Mouse (Mus musculus) intestine, embryonic 14.5 days (tissue): ENCODE data around the gene Pigs. TPM values are rescaled to one million over a fixed set of nuclear protein-coding genes. Genes with fewer than 3 reads are reported as not detected.

Source experiments
- ATAC-seq: fragments of 200-750 bp; cut with Nextera tagmentation; replicated peaks from 2 replicates; pipeline ENCODE4 v1.8.0; 2017; ENCODE audit warnings: low read depth, moderate number of reproducible peaks, moderate TSS enrichment, moderate library complexity; ENCODE audit not compliant: low FRiP score, low TSS enrichment
- DNase-seq: peaks from one replicate; pipeline ENCODE4 v3.0.0-alpha.2; 2018; ENCODE audit warnings: low spot score
- H3K27ac ChIP-seq: fragments of 300-500 bp; sonication (generic); 2 replicates; pipeline ENCODE4 v1.5.1; 2014; ENCODE audit warnings: low read depth, mild to moderate bottlenecking, control low read depth
- H3K27me3 ChIP-seq: fragments of 300-500 bp; sonication (generic); replicated peaks from 2 replicates; pipeline ENCODE4 v1.6.1; 2014; ENCODE audit warnings: low read length, control low read depth; ENCODE audit not compliant: control insufficient read depth, insufficient read depth
- H3K36me3 ChIP-seq: fragments of 300-500 bp; sonication (generic); 2 replicates; pipeline ENCODE4 v1.6.1; 2014; ENCODE audit warnings: low read length, control low read depth; ENCODE audit not compliant: control insufficient read depth, insufficient read depth
- H3K4me1 ChIP-seq: fragments of 300-500 bp; sonication (generic); replicated peaks from 2 replicates; pipeline ENCODE4 v1.6.1; 2014; ENCODE audit warnings: low read length, control low read depth, mixed read lengths; ENCODE audit not compliant: control insufficient read depth, insufficient read depth
- H3K4me2 ChIP-seq: fragments of 300-500 bp; sonication (generic); 2 replicates; pipeline ENCODE4 v1.6.1; 2014; ENCODE audit warnings: low read length
- H3K4me3 ChIP-seq: fragments of 300-500 bp; sonication (generic); 2 replicates; pipeline ENCODE4 v1.5.1; 2014; ENCODE audit warnings: low read depth, low read length, control low read depth, mixed read lengths
- H3K9ac ChIP-seq: fragments of 300-500 bp; sonication (generic); 2 replicates; pipeline ENCODE4 v1.6.1; 2014; ENCODE audit warnings: mild to moderate bottlenecking, low read length
- H3K9me3 ChIP-seq: fragments of 300-500 bp; sonication (generic); 2 replicates; pipeline ENCODE4 v1.6.1; 2016; ENCODE audit warnings: low read length, control low read depth; ENCODE audit not compliant: control insufficient read depth
- WGBS: fragments of 180-500 bp; shearing (Covaris S2); extraction: QIAGEN DNeasy Blood & Tissue Kit; methylation state at CpG from one replicate; pipeline ENCODE4 v1.1.7; 2014; 5-methylcytosine and 5-hydroxymethylcytosine counted together
- polyA plus RNA-seq: library from polyadenylated mRNA; unstranded; fragments of >200 nt; fragmentation: Nextera tagmentation; extraction: Ambion mirVana; gene quantifications from 2 replicates; pipeline ENCODE4 v1.2.1, GENCODE M21; 2014

Gene Pigs
- polyA plus RNA-seq, 1 experiment from 2014 or later: 79.1 TPM

DNA sequence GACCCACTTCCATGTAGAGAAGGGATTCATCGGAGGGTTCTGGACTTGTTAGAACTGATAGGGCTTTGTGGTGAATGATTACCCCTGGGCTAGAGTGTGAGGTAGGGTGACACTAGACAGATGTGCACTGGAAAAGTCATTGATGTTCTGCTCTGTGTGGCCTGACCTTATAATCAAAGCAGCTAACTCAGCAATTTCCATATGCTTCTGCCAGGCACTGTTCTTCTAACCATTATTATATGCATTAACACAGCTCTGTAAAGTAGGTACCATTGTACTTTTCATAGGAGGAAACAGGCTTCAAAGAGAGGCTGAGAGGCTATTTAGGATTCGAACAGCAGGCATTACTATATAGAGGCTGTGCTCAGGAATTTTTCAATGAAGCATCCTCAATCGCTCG is 1.0 kb upstream of the Pigs start:
- Histone ChIP-seq H3K9me3 (no peaks in the 10 kb centered on the region), H3K36me3 (no peaks in the 10 kb centered on the region), H3K27ac (no peak overlapping the region), H3K4me2 (no peak overlapping the region), H3K4me1 (peaks cover 7% of the 10 kb centered on the region), H3K27me3 (no peaks in the 10 kb centered on the region), H3K4me3 (no peak overlapping the region), H3K9ac (no peak overlapping the region)
- WGBS: 92% methylated on average over 4 of the region's 4 CpGs
- DNase-seq (no peak), ATAC-seq (no peak)

GRCm38 (mm10) chr11:78328512-78329056 is 369 bp downstream of the Pigs start:
- DNase-seq (no peak), ATAC-seq (peak; percentile 69)
- Histone ChIP-seq H3K4me3 (peak overlapping the region; percentile 79), H3K4me1 (peaks cover 7% of the 10 kb centered on the region), H3K9me3 (no peaks in the 10 kb centered on the region), H3K36me3 (peaks cover 9% of the 10 kb centered on the region), H3K27ac (no peak overlapping the region), H3K27me3 (no peaks in the 10 kb centered on the region), H3K9ac (peak overlapping the region; percentile 84), H3K4me2 (peak overlapping the region; percentile 91)
- 1% methylated on average over 41 of the region's 41 CpGs for WGBS

DNA sequence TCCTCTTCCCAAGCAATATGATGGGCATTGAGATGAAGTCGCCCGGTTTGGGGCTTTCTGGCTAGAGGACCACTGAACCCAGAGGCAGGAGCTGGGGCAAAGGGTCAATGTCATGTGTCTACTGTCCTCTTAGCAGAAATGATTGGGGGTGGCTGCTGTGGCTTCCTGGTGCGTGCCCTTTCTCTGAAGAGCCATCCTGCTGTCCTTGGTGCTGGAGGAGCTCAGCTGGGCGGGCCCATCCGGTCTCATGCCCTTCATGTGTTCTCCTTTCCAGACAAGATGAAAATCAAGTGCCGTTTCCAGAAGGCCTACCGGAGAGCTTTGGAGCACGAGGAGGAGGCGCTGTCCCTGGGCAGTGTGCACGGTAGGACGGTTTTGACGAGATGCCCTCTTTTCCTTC is 4.5 kb downstream of the Pigs start:
- no peak for DNase-seq
- Histone ChIP-seq H3K36me3 (peaks cover 42% of the 10 kb centered on the region), H3K9me3 (no peaks in the 10 kb centered on the region)

DNA sequence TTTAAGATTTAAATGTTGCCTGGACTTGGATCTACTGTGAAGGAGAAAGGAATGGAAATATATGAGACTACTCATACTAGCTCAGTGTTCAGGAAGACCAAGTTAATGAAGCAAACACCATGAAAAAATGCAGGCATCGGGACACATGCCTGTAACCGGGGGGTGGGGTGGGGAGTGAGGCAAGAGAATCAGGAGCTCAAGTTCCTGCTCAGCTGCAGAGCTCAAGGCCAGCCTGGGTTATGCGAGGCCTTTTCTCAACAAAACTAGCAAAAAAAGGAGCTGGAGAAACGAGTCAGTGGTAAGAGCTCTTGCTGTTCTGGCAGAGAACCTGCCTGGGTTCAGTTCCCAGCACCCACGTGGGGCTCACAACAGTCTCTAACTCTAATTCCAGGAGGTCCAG is 5.8 kb downstream of the Pigs start:
- no peaks in the 10 kb centered on the region for H3K27me3 ChIP-seq
- 91% methylated on average over 5 of the region's 5 CpGs for WGBS
- DNase-seq (no peak), ATAC-seq (no peak)
- H3K4me1 ChIP-seq: peaks cover 4% of the 10 kb centered on the region
- no peaks in the 10 kb centered on the region for H3K9me3 ChIP-seq
- H3K4me2 ChIP-seq: no peak overlapping the region
- no peak overlapping the region for H3K4me3 ChIP-seq
- H3K36me3 ChIP-seq: peaks cover 48% of the 10 kb centered on the region
- no peak overlapping the region for H3K27ac ChIP-seq
- H3K9ac ChIP-seq: no peak overlapping the region

More for the DNA sequence above, 4.5 kb downstream of the Pigs start:
- WGBS: 95% methylated on average over 12 of the region's 12 CpGs
- H3K4me2 ChIP-seq: no peak overlapping the region
- peaks cover 7% of the 10 kb centered on the region for H3K4me1 ChIP-seq
- ATAC-seq: no peak
- no peaks in the 10 kb centered on the region for H3K27me3 ChIP-seq
- no peak overlapping the region for H3K27ac ChIP-seq
- H3K9ac ChIP-seq: no peak overlapping the region
- no peak overlapping the region for H3K4me3 ChIP-seq

- Histone ChIP-seq H3K9me3 (no peaks in the 10 kb centered on the region), H3K27ac (no peak overlapping the region), H3K4me3 (no peak overlapping the region), H3K9ac (no peak overlapping the region), H3K4me2 (no peak overlapping the region), H3K27me3 (no peaks in the 10 kb centered on the region), H3K4me1 (no peaks in the 10 kb centered on the region), H3K36me3 (peaks cover 69% of the 10 kb centered on the region)
- no peak for ATAC-seq
- no peak for DNase-seq
- WGBS: 93% methylated on average over 8 of the region's 8 CpGs
Measured at GRCm38 (mm10) chr11:78337040-78337439, 8.8 kb downstream of the Pigs start.

- H3K4me2 ChIP-seq: no peak overlapping the region
- H3K27me3 ChIP-seq: no peaks in the 10 kb centered on the region
- 87% methylated on average over 12 of the region's 12 CpGs for WGBS
- no peak for DNase-seq
- no peak overlapping the region for H3K4me3 ChIP-seq
- no peak overlapping the region for H3K27ac ChIP-seq
- ATAC-seq: no peak
- peaks cover 25% of the 10 kb centered on the region for H3K4me1 ChIP-seq
- no peak overlapping the region for H3K9ac ChIP-seq
- no peaks in the 10 kb centered on the region for H3K9me3 ChIP-seq
- peaks cover 35% of the 10 kb centered on the region for H3K36me3 ChIP-seq
Measured at GRCm38 (mm10) chr11:78341702-78342101, 13.5 kb downstream of the Pigs start.

GRCm38 (mm10) chr11:78343381-78344327 is 15.4 kb downstream of the Pigs start, which contains the start of gene Unc119:
Unc119 (plus strand) TSS chr11:78343482.
- peak; percentile 82 for ATAC-seq
- WGBS: under 1% methylated on average over 62 of the region's 66 CpGs

DNA sequence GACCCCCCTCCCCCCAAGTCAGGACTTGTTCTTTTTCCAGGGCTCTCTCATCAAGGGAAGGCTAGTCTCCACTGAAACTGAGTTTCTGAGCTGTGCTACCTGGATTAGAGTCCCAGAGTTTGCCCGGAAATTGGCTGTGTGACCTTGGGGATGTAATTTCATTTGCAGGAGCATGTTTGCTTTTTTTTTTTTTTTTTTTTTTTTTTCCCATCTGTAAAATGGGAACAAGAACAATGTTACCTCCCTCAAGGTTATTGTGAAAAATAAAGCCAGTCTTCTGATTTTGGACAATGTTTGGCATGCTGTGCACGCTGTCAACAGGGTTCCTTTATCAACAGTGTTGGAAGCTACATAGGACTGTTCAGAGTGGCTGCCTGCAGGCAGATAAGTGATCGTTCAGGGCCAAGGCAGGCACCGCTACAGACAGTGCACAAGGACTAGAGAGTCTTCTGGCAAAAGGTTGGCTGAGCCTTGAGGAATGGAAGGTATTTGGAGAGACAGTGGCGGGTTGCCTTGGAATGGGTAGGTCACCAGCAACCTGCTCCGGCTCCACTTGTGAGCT is 16.2 kb downstream of the Pigs start:
- peak overlapping the region; percentile 78 for H3K4me3 ChIP-seq
- no peaks in the 10 kb centered on the region for H3K9me3 ChIP-seq
- ATAC-seq (no peak), DNase-seq (no peak)
- peaks cover 25% of the 10 kb centered on the region for H3K4me1 ChIP-seq
- H3K4me2 ChIP-seq: peak overlapping the region; percentile 76
- peaks cover 28% of the 10 kb centered on the region for H3K36me3 ChIP-seq
- no peaks in the 10 kb centered on the region for H3K27me3 ChIP-seq
- 0 out of 2 replicates have a peak overlapping the region, but pooled peaks have one; percentile 86 for H3K27ac ChIP-seq
- peak overlapping the region; percentile 77; the same call in 1 of the 2 replicates for H3K9ac ChIP-seq
- WGBS: 64% methylated on average over 6 of the region's 6 CpGs

More at GRCm38 (mm10) chr11:78343381-78344327, 15.4 kb downstream of the Pigs start, which contains the start of gene Unc119:
- DNase-seq: peak; percentile 92
- peaks cover 25% of the 10 kb centered on the region for H3K4me1 ChIP-seq
- peak within 1 kb of the TSS; percentile 86 for H3K27ac ChIP-seq
- peak within 1 kb of the TSS; percentile 77 for H3K9ac ChIP-seq
- H3K4me2 ChIP-seq: peak within 1 kb of the TSS; percentile 76
- peaks cover 31% of the 10 kb centered on the region for H3K36me3 ChIP-seq
- H3K27me3 ChIP-seq: no peaks in the 10 kb centered on the region
- H3K9me3 ChIP-seq: no peaks in the 10 kb centered on the region
- peak within 1 kb of the TSS; percentile 78 for H3K4me3 ChIP-seq
